Mouse (Mus musculus): ENCODE data around the gene Ccr5. TPM values are rescaled to one million over a fixed set of nuclear protein-coding genes. Genes with fewer than 3 reads are reported as not detected.
"Not testable (repeated sequence)": the region's sequence is repeated elsewhere in the genome, so short reads cannot be mapped to it uniquely, and the experiment has no call there.

Ccr5 gene
- polyA plus RNA-seq, 1 experiment from 2014 or later = 0.55 TPM

DNA sequence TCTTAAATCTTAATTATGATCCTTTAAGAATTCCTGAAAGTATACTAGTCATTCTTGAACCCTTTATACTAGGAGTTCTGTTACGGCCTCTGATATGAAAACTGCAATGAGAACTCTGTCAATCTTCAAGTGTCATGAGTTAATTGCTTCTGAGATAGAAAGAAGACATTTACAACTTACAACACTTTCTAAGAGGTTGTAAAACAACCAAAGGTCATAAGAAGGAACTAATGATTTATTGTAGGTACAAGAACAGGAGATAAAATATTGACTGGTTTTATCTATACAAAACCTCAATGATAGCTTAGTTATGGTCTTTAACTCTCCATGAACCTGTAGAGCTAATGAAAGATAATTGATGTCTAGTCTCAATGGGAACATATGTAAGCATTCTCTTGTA is 7.6 kb upstream of the Ccr5 start:
- no peaks in the 10 kb centered on the region for H3K4me1 ChIP-seq
- no peak overlapping the region for H3K4me3 ChIP-seq
- no peaks in the 10 kb centered on the region for H3K36me3 ChIP-seq (replicated peaks)
- no peak overlapping the region for H3K27ac ChIP-seq
- H3K27me3 ChIP-seq (ENCODE audit: poor library complexity, severe bottlenecking) = no peaks in the 10 kb centered on the region
- no peaks in the 10 kb centered on the region for H3K9me3 ChIP-seq
- WGBS = 86% methylated on average over 1 of the region's 1 CpGs
- no peak for DNase-seq (ENCODE audit: extremely low spot score, low spot score)

DNA sequence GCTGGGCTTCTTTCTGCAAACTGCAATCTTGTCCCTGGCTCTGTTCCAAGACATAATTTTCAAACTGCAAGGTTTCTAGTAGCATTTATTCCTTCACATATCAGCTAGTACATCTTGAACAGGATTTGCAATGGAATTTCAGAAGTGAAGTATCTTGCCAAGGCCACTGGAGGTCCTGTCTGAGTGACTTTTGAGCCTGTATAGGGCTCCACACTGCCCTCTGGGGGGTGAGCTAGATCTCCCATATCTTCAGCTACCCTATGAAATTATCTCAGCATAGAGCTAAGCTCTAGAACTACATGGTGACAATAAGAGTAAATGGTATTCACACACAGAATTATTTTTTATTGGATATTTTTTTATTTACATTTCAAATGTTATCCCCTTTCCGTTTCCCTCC is 2.9 kb upstream of the Ccr5 start:
- Histone ChIP-seq H3K4me3 (no peak overlapping the region), H3K4me1 (no peaks in the 10 kb centered on the region), H3K27ac (no peak overlapping the region), H3K36me3 (replicated peaks) (no peaks in the 10 kb centered on the region), H3K9me3 (no peaks in the 10 kb centered on the region), H3K27me3 (ENCODE audit: poor library complexity, severe bottlenecking) (no peaks in the 10 kb centered on the region)
- DNase-seq (ENCODE audit: extremely low spot score, low spot score) = no peak
- 95% methylated on average over 1 of the region's 1 CpGs for WGBS

DNA sequence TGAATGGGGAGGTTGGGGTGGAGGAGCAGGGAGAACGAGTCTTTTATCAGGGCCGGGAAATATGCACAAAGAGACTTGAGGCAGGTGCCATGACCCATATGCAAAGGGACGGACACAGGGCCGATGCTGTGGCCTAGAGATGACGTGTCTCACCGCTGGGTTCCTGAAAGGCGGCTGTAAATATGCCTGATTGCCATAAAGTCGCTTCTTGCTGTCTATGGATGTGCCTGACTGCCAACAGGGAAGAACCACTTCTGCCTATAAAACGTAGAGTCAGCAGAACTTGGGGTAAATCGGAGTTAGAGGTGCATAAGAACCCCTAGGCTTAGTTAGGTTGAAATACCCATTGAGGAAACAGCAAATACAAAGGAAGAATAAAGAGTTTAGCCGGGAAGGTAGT is 4.2 kb downstream of the Ccr5 start:
- Histone ChIP-seq H3K27ac (no peak overlapping the region), H3K27me3 (ENCODE audit: poor library complexity, severe bottlenecking) (no peaks in the 10 kb centered on the region), H3K9me3 (no peaks in the 10 kb centered on the region), H3K4me1 (no peaks in the 10 kb centered on the region), H3K36me3 (replicated peaks) (no peaks in the 10 kb centered on the region), H3K4me3 (no peak overlapping the region)
- no peak for DNase-seq (ENCODE audit: extremely low spot score, low spot score)
- WGBS = 88% methylated on average over 11 of the region's 11 CpGs

- no peak for DNase-seq (ENCODE audit: extremely low spot score, low spot score)
- Histone ChIP-seq H3K4me3 (no peak overlapping the region), H3K27me3 (ENCODE audit: poor library complexity, severe bottlenecking) (no peaks in the 10 kb centered on the region), H3K27ac (no peak overlapping the region), H3K9me3 (no peaks in the 10 kb centered on the region), H3K4me1 (no peaks in the 10 kb centered on the region), H3K36me3 (replicated peaks) (no peaks in the 10 kb centered on the region)
- 66% methylated on average over 5 of the region's 5 CpGs for WGBS
Observed at GRCm38 (mm10) chr9:124126373-124126772, 5.0 kb downstream of the Ccr5 start.

DNA sequence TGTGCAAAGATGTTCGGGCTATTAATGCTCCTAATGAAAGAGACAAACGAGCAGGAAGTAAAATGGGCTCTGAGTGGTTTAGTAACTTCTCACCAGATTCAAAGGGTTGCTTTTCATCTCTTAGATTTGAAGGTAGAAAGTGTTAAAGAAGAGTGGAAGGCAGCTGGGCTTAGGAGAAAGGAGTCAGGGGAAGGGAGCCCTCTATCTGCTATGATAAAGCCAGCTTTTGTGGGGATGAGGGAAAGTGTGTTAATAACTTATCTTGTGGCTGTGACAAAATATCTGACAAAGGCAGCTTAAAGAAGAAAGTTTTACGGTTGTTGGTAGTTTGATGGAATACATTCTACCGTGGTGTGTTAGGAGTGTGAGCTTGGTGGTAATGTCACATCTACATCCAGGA is 6.1 kb downstream of the Ccr5 start:
- H3K36me3 ChIP-seq (replicated peaks) = no peaks in the 10 kb centered on the region
- no peak for DNase-seq (ENCODE audit: extremely low spot score, low spot score)
- H3K4me1 ChIP-seq = no peaks in the 10 kb centered on the region
- no peaks in the 10 kb centered on the region for H3K27me3 ChIP-seq (ENCODE audit: poor library complexity, severe bottlenecking)
- H3K9me3 ChIP-seq = no peaks in the 10 kb centered on the region
- H3K4me3 ChIP-seq = no peak overlapping the region
- WGBS = 68% methylated on average over 4 of the region's 4 CpGs
- no peak overlapping the region for H3K27ac ChIP-seq

GRCm38 (mm10) chr9:124128379-124128778 is 7.0 kb downstream of the Ccr5 start:
- H3K4me3 ChIP-seq = no peak overlapping the region
- 0% methylated on average over 1 of the region's 1 CpGs for WGBS
- H3K36me3 ChIP-seq (replicated peaks) = no peaks in the 10 kb centered on the region
- no peak overlapping the region for H3K27ac ChIP-seq
- no peaks in the 10 kb centered on the region for H3K4me1 ChIP-seq
- DNase-seq (ENCODE audit: extremely low spot score, low spot score) = peak; percentile 21
- H3K9me3 ChIP-seq = no peaks in the 10 kb centered on the region
- no peaks in the 10 kb centered on the region for H3K27me3 ChIP-seq (ENCODE audit: poor library complexity, severe bottlenecking)

- DNase-seq (ENCODE audit: extremely low spot score, low spot score); H3K4me1 ChIP-seq; H3K4me3 ChIP-seq; H3K27ac ChIP-seq; H3K27me3 ChIP-seq (ENCODE audit: poor library complexity, severe bottlenecking); H3K9me3 ChIP-seq; H3K36me3 ChIP-seq (replicated peaks): not testable (repeated sequence)
- WGBS = 90% methylated on average over 2 of the region's 2 CpGs
Observed at GRCm38 (mm10) chr9:124132899-124133298, 11.6 kb downstream of the Ccr5 start.

DNA sequence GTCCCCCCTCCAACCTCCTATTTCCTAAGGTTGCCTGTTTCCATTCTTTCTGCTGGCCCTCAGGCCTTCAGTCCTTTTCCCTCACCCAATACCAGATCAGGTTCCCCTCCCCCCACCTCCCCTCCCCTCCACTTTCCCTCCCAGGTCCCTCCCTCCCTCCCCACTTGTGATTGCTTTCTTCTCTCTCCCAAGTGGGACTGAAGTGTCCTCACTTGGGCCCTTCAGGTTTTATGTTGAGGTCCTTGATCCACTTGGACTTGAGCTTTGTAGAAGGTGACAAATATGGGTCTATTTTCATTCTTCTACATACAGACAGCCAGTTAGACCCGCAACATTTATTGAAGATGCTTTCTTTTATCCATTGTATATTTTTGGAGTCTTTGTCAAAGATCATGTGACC is 13.6 kb downstream of the Ccr5 start:
- WGBS = 93% methylated on average over 1 of the region's 1 CpGs
- peaks cover 11% of the 10 kb centered on the region for H3K4me1 ChIP-seq
- not testable (repeated sequence) for H3K9me3 ChIP-seq; H3K36me3 ChIP-seq (replicated peaks); H3K27ac ChIP-seq; H3K27me3 ChIP-seq (ENCODE audit: poor library complexity, severe bottlenecking); H3K4me3 ChIP-seq; DNase-seq (ENCODE audit: extremely low spot score, low spot score)

- no peak for DNase-seq (ENCODE audit: extremely low spot score, low spot score)
- Histone ChIP-seq H3K9me3 (no peaks in the 10 kb centered on the region), H3K4me3 (no peak overlapping the region), H3K36me3 (replicated peaks) (no peaks in the 10 kb centered on the region), H3K27ac (no peak overlapping the region), H3K4me1 (peaks cover 11% of the 10 kb centered on the region), H3K27me3 (ENCODE audit: poor library complexity, severe bottlenecking) (no peaks in the 10 kb centered on the region)
- WGBS = 83% methylated on average over 11 of the region's 11 CpGs
Observed at GRCm38 (mm10) chr9:124137619-124138018, 16.3 kb downstream of the Ccr5 start.

DNA sequence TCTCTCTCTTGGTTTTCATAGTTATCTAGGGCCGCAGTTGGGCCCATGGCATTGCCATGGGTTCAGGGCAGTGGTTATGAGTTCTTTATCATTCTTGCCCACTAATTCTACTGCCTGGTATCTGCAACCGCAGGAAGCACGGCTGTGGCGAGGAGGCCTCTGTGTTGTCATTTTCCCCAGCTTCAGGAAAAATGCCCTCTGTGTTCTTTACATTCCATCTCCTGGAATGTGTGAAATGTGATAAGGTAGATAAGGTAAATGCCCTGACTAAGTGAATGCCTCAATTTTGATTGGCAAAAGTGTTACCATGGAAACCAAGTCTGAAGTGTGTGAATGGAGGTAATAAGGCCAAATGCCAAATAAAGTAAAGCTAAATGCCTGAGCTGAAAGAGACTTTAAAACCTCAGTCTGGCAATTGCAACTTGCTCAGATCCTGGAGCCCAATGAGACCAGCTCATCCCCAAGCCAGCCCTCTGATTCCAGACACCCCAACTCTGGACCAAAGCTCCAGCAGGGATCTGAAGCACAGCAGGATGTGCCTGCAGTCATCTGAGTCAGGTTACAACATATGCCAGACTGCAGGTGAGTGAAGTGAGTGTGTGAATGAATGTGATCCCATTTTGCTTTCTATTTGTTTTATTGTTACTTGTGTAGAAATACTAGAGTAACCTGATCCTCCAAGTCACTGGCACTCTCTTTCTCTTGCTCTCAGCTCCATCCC is 16.9 kb downstream of the Ccr5 start:
- Histone ChIP-seq H3K4me3 (no peak overlapping the region), H3K36me3 (replicated peaks) (no peaks in the 10 kb centered on the region), H3K4me1 (peaks cover 11% of the 10 kb centered on the region), H3K27me3 (ENCODE audit: poor library complexity, severe bottlenecking) (no peaks in the 10 kb centered on the region), H3K27ac (no peak overlapping the region), H3K9me3 (no peaks in the 10 kb centered on the region)
- WGBS = 68% methylated on average over 4 of the region's 4 CpGs
- no peak for DNase-seq (ENCODE audit: extremely low spot score, low spot score)

DNA sequence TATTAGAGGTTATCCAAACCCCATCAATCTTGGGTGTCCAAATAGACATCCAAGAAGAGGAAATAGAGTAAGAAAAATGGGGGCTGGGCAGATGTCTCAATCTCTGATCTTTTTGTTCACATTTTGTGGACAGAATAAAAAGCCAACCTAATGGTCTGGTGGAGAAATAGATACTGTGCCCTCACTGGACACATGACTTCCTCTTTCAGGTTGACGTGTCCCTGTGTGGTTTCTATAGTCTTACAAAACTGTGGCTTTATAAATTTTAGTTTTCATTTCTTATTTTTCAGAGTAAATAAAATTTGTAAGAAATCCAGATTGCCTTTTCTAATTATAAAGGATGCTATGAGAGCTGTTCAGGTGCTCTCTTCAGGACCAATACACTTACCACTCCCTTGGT is 22.3 kb downstream of the Ccr5 start:
- 88% methylated on average over 1 of the region's 1 CpGs for WGBS
- Histone ChIP-seq H3K4me3 (no peak overlapping the region), H3K36me3 (replicated peaks) (no peaks in the 10 kb centered on the region)

DNA sequence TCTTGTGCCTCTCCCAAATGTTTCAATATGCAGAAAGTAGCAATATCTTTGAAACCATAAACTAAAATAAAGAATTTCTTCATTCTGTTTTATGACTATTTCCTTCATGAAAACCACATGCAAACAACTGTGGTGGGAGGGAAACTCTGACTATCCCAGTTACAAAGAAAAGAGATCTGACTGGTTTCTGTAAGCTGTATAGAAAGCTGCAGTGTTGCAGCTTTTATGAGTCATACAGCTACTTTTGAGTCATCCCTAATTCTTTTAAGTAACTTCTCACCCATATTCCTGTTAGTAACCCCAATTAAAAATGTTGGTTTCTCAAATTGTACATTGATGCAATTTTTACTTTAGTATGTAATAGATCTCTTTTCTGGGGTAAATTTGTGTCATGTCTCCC is 25.0 kb downstream of the Ccr5 start:
- H3K36me3 ChIP-seq (replicated peaks) = no peaks in the 10 kb centered on the region
- no peak overlapping the region for H3K4me3 ChIP-seq
- no peaks in the 10 kb centered on the region for H3K27me3 ChIP-seq (ENCODE audit: poor library complexity, severe bottlenecking)
- DNase-seq (ENCODE audit: extremely low spot score, low spot score) = no peak
- no peak overlapping the region for H3K27ac ChIP-seq
- no peaks in the 10 kb centered on the region for H3K4me1 ChIP-seq
- no peaks in the 10 kb centered on the region for H3K9me3 ChIP-seq

More for the DNA sequence above, 22.3 kb downstream of the Ccr5 start:
- DNase-seq (ENCODE audit: extremely low spot score, low spot score) = no peak
- no peaks in the 10 kb centered on the region for H3K4me1 ChIP-seq
- no peak overlapping the region for H3K27ac ChIP-seq
- H3K9me3 ChIP-seq = no peaks in the 10 kb centered on the region
- H3K27me3 ChIP-seq (ENCODE audit: poor library complexity, severe bottlenecking) = no peaks in the 10 kb centered on the region

All from forebrain, embryonic 10.5 days (tissue).